Mouse (Mus musculus): Measurements from ENCODE around the gene Gm11213. TPM values are rescaled to one million over a fixed set of nuclear protein-coding genes. Genes with fewer than 3 reads are reported as not detected.

Gene Gm11213
- total RNA-seq, 4 experiments from 2014 or later: not detected

DNA sequence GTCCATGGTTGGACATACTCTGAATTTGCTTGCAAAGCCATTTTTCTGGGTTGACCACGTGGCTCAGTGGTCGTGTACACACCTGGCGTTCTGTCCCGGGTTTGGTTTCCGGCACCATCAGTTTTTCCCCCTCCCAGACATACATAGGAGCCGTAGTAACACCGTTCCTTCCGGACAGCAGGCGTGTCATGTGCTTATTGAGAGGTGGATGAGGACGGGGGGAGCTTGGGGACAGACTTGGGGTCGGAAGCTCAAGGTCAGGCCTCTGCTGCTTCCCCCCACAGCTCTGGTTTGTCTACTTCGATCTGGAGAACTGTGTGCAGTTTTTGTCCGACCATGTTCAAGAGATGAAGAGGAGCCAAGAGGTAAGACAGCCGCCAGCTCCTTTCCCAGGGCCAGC is 25.4 kb downstream of the Gm11213 start:
- DNase-seq: no peak

DNA sequence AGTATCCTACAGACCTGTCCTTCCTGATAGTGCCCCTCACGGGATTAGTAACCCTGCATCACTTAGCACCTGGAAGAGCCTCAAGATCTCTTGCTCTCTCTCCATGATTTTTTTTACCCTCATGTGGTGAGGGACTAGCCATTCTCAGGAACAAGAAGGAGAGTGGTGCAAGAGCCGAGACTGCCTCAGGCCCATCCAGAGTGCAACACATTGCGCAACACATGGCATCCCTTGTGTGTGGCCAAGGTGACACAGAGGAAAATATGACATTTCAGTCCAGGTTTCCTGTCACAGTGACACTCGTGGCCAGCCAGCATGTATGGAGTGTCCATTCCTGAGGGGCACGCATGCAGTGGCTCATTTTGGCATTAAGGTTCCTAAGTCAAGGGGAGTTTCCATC is 32.4 kb downstream of the Gm11213 start:
- DNase-seq: no peak

DNA sequence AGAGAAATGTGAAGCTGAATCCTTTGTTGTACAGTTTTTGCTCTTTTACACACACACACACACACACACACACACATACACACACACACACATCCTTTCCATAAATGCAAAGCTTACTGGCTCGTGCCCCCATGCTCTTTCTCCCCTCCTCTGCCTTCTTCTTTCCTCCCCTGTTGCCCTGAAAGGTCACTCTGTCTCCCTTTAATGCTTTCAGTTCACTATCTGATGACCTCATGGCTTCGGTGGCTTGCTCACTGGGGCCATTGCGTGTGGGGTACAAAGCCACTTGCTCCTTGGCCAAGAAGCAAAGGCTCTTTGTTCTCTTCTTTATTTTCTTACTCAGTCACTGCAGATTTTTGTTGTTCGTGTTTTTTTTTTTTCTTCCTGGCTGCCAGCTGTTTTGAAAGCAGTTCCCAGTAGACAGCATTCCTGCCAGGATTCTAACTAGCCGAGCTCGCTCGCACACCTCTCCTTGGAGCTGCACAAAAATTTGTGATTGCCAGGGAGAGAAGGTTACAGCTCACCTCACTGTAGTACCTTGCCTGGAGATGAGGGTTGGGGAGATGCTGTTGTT is 34.8 kb downstream of the Gm11213 start:
- DNase-seq: no peak

DNA sequence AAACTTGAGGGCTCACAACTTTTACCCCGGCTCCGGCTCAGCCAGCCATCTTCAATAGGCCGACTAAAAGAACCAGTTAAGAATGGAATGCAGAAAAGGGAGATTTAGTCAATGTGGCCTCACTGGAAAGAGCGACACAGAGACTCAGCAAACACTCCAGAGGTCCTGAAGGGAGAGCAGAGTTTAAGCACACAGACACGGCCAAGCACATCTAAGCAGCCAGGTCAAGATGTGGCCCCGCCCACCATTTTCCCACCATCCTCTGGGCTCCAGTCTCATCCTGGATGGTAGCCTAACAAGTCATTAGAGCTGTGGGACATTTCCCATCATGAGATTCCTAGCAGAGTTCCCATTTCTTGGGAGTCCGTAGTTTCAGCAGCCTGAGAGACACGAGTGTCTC is 35.7 kb downstream of the Gm11213 start:
- no peak for DNase-seq

DNA sequence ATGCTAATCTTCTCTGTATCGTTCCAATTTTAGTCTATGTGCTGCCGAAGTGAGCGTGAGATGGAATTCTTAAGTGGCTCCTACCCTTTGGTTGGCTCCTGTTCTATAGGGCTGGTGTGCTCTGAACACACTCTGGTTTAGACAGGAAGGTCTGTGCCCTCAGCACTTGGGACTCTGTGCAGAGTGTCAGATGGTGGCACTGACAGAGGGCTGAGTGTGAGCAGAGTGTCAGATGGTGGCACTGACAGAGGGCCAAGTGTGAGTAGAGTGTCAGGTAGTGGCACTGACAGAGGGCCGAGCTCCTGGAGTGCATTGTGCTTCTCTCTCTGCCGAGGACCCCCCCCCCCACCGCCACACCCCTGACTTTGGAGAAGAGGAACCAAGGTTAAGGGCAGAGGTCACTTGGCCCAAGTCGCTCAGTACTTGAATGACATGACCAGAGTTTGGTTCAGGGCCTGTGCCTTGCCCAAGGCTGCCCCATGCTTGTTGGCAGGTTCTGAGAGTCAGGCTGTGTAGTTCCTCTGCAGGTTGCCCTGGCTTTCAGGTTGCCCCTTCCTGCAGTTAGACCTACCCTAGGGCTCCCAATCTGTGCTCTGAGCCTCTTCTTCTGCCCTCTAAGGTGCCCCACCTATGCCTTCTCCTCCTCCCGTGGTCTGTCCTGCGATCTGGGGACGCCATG is 37.2 kb downstream of the Gm11213 start:
- no peak for DNase-seq

DNA sequence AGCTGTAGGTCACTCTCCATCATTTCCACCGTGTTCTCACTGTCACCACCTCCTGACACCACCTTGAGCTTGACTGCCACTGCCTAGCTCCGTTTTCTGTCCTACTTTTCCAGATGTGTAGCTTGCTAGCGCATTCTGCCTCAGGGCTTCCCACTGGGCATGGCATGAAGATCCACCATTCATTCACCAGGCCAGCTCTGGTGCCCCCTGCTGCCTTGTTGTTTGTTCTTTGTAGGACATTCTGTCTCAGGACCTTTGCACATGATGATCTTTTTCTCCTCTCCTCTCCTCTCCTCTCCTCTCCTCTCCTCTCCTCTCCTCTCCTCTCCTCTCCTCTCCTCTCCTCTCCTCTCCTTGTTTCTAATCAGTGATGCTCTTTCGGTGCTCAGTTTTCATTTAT is 42.3 kb downstream of the Gm11213 start:
- no peak for DNase-seq

DNA sequence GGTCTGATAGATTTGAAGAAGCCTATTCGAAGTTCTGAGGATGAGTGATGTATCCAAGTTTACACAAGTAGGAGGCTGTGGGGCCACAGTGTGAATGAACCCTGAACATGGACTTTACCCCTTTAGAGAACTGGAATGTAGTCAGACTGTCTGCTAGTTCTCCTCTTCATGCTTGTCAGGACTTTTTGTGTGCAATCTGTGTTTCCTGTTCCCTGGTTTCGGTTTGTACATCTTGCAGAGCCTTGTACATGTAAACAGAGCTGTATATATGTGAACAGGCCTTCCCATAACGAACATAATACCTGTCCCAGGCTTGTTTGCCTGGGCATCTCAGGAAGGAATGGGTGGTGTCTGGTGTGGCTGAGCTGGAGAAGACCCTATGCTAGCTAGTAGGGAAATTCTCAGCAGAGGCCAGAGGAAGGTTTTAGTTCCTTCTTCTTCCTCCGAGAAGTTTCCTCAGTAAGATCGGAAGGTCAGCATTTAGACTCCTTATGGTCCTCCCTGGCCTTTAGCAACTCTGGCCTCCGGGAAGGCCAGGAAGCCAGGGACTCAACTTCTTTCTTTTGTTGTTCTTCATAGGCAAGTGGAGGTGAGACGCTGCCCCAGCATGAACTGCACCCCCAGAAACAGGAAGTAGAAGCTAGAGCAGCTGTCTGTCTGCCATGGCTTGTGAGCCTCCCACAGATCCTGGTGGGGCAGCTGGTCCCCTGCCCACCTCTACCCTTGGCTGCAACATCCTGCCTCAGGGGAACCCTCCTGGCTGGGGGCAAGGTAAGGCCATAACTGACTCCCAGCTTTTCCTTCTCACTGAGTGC is 43.0 kb downstream of the Gm11213 start:
- DNase-seq: no peak

DNA sequence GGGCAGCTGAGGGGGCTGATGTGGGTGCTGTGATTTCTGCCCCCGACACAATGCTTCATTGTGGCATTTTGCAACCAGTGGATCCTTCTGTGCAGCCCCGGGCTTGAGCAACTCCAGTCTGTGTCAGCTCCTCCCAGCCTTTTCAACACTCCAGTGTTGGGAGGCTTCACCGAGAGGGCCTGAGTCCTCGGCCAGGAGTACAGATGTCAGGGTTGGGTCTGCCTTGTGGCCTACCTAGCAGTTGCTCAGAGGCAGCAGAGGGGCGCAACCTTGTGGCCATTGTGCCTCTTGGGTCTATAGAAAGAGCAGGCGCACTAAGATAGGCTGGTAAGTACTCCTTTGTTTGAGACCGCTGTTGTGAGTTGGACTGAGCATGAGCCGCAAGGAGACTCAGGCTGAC is 45.0 kb downstream of the Gm11213 start:
- DNase-seq: peak; percentile 28

DNA sequence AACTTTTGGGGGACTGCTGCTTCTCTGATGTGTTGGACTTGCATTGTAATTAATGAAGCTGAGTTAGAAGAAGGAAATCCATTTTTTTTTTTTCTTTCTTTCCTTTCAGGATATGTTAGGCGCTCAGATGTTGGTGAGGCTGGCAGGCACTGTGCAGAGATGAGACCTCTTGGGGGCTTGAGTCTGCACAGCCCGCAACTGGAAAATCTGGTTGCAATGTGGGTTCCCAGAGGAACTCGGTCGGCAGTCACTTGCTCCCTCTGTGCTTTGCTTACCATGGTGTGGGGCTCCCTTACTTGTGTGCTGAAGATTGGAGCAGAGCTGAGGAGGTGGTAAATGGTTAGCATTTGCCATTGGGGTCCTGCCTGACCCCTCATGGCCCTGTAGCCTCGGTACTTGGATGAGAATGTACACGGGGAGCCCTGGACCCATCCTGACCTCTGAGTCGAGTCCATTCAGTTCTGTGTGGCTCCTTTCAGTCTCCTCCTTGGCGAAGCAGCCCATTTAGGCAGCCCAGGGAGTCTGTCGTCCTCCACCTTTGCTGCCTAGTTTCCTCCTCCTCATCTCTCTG is 45.8 kb downstream of the Gm11213 start:
- no peak for DNase-seq

GRCm38 (mm10) chr4:63558407-63559081 is 46.5 kb downstream of the Gm11213 start, which contains the start of gene Tmem268:
TSS of gene Tmem268 (plus strand) at chr4:63558781.
- DNase-seq: peak; percentile 68

DNA sequence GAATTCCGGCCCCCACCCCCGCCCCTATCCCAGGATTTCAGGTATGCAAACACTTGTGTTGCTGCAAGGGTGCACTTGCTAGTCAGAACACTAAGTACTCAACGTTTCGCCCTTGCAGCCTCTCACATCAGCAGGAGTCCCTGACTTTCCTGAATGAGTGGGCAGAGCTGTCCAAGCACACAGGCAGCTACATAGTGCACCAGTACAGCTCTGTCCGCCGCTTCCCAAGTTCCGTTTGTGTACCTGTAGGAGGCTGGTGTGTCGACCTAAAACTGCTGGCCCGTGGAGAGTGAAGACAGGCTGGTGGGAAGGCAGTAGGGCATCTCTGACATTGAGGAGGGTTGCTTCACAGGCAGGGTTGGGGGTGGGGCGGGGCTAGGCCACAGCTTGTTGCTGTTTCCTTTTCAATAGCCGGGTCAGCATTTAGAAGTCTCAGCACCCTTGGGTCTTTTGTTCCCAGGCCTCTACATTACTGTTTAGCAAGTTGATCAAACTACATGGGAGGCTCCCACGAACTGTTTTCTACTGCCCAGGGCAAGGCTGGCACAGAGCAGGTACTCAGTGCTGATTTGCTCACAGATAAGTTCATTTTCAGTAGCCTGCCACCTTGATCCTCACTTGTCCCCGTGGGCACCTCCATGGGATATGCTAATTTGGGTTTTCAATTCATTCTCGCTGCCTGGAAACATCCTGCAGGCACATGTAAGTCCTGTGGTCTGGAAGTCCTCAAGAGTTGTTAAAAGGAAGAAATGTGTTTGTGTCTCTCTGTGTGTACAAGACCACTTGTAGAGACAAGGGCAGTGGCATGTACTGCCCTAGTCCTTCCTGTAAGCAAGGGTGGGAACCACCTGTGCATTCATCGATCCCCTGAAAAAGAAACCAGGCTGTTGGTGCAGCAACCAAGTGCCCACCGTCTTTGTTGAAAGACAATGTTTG is 47.7 kb downstream of the Gm11213 start:
- no peak for DNase-seq

DNA sequence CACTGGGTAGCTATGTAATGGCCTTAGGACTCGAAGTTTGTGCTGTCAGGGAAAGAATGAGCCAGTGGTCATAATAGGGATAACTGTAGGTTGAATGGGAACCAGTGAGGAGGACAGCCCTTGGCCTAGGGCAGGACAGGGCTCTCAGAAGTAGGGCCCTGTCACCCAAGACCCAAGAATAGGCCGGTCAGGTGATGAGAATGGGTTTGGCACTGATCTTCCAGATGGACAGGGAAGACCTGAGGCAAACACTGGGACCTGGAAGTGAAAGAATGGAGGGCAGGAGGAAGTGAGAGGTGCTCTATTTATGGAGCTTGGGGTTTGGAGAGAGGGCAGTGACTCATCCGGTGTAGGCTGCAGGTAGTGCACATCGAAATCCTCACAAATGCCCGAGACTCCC is 48.4 kb downstream of the Gm11213 start:
- DNase-seq: no peak

DNA sequence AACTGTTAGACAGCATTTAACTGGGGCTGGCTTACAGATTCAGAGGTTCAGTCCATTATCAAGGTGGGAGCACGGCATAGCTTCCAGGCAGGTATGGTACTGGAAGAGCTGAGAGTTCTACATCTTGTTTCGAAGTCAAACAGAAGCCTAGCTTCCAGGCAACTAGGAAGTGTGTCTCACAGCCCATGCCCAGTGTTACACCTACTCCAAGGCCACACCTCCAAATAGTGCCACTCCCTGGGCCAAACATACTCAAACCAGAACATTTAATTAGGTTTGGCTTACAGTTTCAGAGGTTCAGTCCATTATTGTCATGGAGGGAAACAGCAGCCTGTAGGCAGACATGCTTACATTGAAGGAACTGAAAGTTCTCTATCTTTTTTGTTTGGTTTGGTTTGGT is 50.0 kb downstream of the Gm11213 start:
- DNase-seq: no peak

- DNase-seq: no peak
Observed at GRCm38 (mm10) chr4:63554616-63555015, 50.4 kb downstream of the Gm11213 start.

- DNase-seq: no peak
Observed at GRCm38 (mm10) chr4:63553789-63554576, 51.1 kb downstream of the Gm11213 start.

DNA sequence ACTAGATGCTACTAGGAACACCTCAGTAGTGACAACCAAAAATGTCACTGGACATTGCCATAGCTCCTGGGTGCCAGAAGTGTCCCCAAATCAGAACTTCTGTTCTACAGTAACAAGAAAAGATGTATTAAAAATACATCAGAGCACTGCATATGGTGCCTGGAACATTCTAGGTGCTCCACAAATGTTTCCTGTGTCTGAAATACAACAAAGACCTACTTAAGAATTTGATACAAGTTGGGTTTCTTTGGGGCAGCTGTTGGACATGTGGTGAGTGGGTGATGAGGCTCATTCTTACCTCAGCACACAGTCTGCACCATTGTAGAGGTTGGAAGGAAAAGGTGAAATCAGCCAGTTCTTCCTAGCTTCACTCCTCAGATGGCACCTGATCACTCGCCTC is 52.2 kb downstream of the Gm11213 start:
- DNase-seq: no peak

DNA sequence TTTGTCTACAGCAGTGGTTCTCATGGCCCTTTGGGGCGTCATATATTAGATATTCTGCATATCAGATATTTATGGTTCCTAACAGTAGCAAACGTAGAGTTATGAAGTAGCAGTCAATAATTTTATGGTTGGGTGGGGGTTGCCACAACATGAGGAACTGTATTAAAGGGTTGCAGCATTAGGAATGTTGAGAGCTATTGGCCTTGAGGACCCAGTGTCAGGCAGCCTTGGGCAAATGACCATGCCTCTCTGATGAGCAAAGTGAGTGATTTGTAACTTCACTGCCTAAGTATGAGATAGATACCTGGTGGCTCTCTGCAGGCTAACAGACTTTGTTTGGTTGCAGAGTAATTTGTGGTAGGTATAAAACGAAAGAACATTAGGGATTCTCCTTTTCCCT is 54.2 kb downstream of the Gm11213 start:
- peak; percentile 55 for DNase-seq

GRCm38 (mm10) chr4:63548491-63548890 is 56.6 kb downstream of the Gm11213 start:
- DNase-seq: no peak

- DNase-seq: no peak
Observed at GRCm38 (mm10) chr4:63547799-63548198, 57.3 kb downstream of the Gm11213 start.

Data from adrenal gland, adult 8-10 months (tissue).